Mouse (Mus musculus) embryo, embryonic 11 days (tissue): Measurements from ENCODE around the gene Olfr1191-ps1.
"Not testable (repeated sequence)": the region's sequence is repeated elsewhere in the genome, so short reads cannot be mapped to it uniquely, and the experiment has no call there.

Experiments
- DNase-seq: peaks from one replicate; pipeline ENCODE4 v3.0.0-alpha.2; 2015

The Olfr1191-ps1 gene

GRCm38 (mm10) chr2:88640242-88640641, at the start of gene Olfr1191-ps1:
Olfr1191-ps1 (plus strand) TSS chr2:88640542.
- DNase-seq: not testable (repeated sequence)

GRCm38 (mm10) chr2:88648209-88648608, 7.9 kb downstream of the Olfr1191-ps1 start, which contains the start of gene Olfr1192-ps1:
Olfr1192-ps1 (plus strand) TSS chr2:88648509.
- no peak for DNase-seq

GRCm38 (mm10) chr2:88675328-88675727, 35.0 kb downstream of the Olfr1191-ps1 start, which contains the start of gene Olfr1193:
Olfr1193 (plus strand) TSS chr2:88675628.
- not testable (repeated sequence) for DNase-seq

- no peak for DNase-seq
Observed at GRCm38 (mm10) chr2:88689087-88689486, 48.7 kb downstream of the Olfr1191-ps1 start, which contains the start of gene Olfr1195. Olfr1195 (minus strand) TSS chr2:88689187.
